Mouse (Mus musculus) kidney, adult 2 months (tissue): ENCODE data around the gene Dnal4. TPM values are rescaled to one million over a fixed set of nuclear protein-coding genes. Genes with fewer than 3 reads are reported as not detected.
"Not testable (repeated sequence)": the region's sequence is repeated elsewhere in the genome, so short reads cannot be mapped to it uniquely, and the experiment has no call there.

Source experiments
- DNase-seq: peaks from one replicate; pipeline ENCODE4 v3.0.0; 2021
- H3K27ac ChIP-seq: fragments of 200-500 bp; 2 replicates; pipeline ENCODE4 v1.5.1; 2012; ENCODE audit warnings: low read depth, low read length, control low read depth, inconsistent platforms; ENCODE audit not compliant: insufficient read depth
- H3K27me3 ChIP-seq: fragments of 200-500 bp; replicated peaks from 2 replicates; pipeline ENCODE4 v1.6.1; 2012; ENCODE audit warnings: mild to moderate bottlenecking, moderate library complexity, low read length, inconsistent platforms; ENCODE audit not compliant: control insufficient read depth, insufficient read depth
- H3K36me3 ChIP-seq: fragments of 200-500 bp; 2 replicates; pipeline ENCODE4 v1.6.1; 2012; ENCODE audit warnings: mild to moderate bottlenecking, moderate library complexity, low read length, inconsistent platforms; ENCODE audit not compliant: control insufficient read depth, insufficient read depth
- H3K4me1 ChIP-seq: fragments of 200-500 bp; 2 replicates; pipeline ENCODE4 v1.6.1; 2011; ENCODE audit warnings: low read length; ENCODE audit not compliant: control insufficient read depth, insufficient read depth
- H3K4me3 ChIP-seq: fragments of 200-500 bp; 2 replicates; pipeline ENCODE4 v1.5.1; 2011; ENCODE audit warnings: mild to moderate bottlenecking, low read depth, low read length, control low read depth; ENCODE audit not compliant: insufficient read depth
- CTCF ChIP-seq: fragments of 200-500 bp; conservative IDR thresholded peaks from 2 replicates; pipeline ENCODE4 v1.5.1; 2011; ENCODE audit warnings: low read depth, mild to moderate bottlenecking, control low read depth, low read length, moderate library complexity, mixed read lengths; ENCODE audit not compliant: insufficient read depth, insufficient read length
- POLR2A ChIP-seq: fragments of 200-500 bp; IDR thresholded peaks from one replicate; pipeline ENCODE4 v1.6.1; 2011; ENCODE audit warnings: low read depth, low read length, control low read depth
- whole genome bisulfite sequencing: fragments of 180-500 bp; shearing (Covaris S2); methylation state at CpG from one replicate; pipeline ENCODE4 v1.1.7; 2018; 5-methylcytosine and 5-hydroxymethylcytosine counted together
- polyA plus RNA-seq: library from polyadenylated mRNA; depleted of rRNA; stranded (reverse); fragments of >200 nt; gene quantifications from 2 replicates; pipeline ENCODE4 v1.2.3, GENCODE M21; 2012

The Dnal4 gene
- polyA plus RNA-seq, 1 experiment = 54.3 TPM

- WGBS = 95% methylated on average over 4 of the region's 4 CpGs
These were observed 40.7 kb upstream of the Dnal4 start for GRCm38 (mm10) chr15:79818325-79818724.

GRCm38 (mm10) chr15:79813666-79814258 is 36.1 kb upstream of the Dnal4 start:
- Histone ChIP-seq H3K36me3 (no peaks in the 10 kb centered on the region), H3K4me1 (no peaks in the 10 kb centered on the region), H3K27ac (no peak overlapping the region), H3K27me3 (no peaks in the 10 kb centered on the region), H3K4me3 (no peak overlapping the region)
- WGBS = 42% methylated on average over 8 of the region's 8 CpGs
- no peak for TF ChIP-seq POLR2A
- no peak for TF ChIP-seq CTCF
- DNase-seq = no peak

More at GRCm38 (mm10) chr15:79818325-79818724, 40.7 kb upstream of the Dnal4 start:
- H3K27me3 ChIP-seq = no peaks in the 10 kb centered on the region
- no peak overlapping the region for H3K4me3 ChIP-seq
- H3K4me1 ChIP-seq = no peaks in the 10 kb centered on the region
- no peaks in the 10 kb centered on the region for H3K36me3 ChIP-seq
- TF ChIP-seq CTCF (0 out of 2 replicates have a peak, but pooled peaks have one; percentile 11), POLR2A (no peak)
- no peak overlapping the region for H3K27ac ChIP-seq
- no peak for DNase-seq

- H3K4me3 ChIP-seq, H3K27ac ChIP-seq, DNase-seq, H3K27me3 ChIP-seq, H3K4me1 ChIP-seq, H3K36me3 ChIP-seq: not testable (repeated sequence)
- 69% methylated on average over 2 of the region's 2 CpGs for WGBS
These were observed 35.2 kb upstream of the Dnal4 start for GRCm38 (mm10) chr15:79812840-79813239.

- WGBS = 71% methylated on average over 4 of the region's 4 CpGs
- H3K27ac ChIP-seq = no peak overlapping the region
- H3K27me3 ChIP-seq = no peaks in the 10 kb centered on the region
- no peaks in the 10 kb centered on the region for H3K36me3 ChIP-seq
- DNase-seq = no peak
- TF ChIP-seq CTCF (no peak), POLR2A (no peak)
- no peak overlapping the region for H3K4me3 ChIP-seq
- no peaks in the 10 kb centered on the region for H3K4me1 ChIP-seq
These were observed 33.3 kb upstream of the Dnal4 start for GRCm38 (mm10) chr15:79810997-79811396.

GRCm38 (mm10) chr15:79810061-79810460 is 32.4 kb upstream of the Dnal4 start:
- Histone ChIP-seq H3K27me3 (no peaks in the 10 kb centered on the region), H3K4me3 (no peak overlapping the region), H3K27ac (no peak overlapping the region), H3K4me1 (no peaks in the 10 kb centered on the region), H3K36me3 (no peaks in the 10 kb centered on the region)
- TF ChIP-seq POLR2A (no peak), CTCF (no peak)
- 55% methylated on average over 3 of the region's 3 CpGs for WGBS
- DNase-seq = no peak

GRCm38 (mm10) chr15:79808658-79809057 is 31.0 kb upstream of the Dnal4 start:
- H3K36me3 ChIP-seq = no peaks in the 10 kb centered on the region
- 69% methylated on average over 5 of the region's 5 CpGs for WGBS
- 0 out of 2 replicates have a peak, but pooled peaks cover 2% of the 10 kb centered on the region for H3K27me3 ChIP-seq
- no peak for TF ChIP-seq CTCF
- TF ChIP-seq POLR2A = no peak
- H3K4me1 ChIP-seq = no peaks in the 10 kb centered on the region
- no peak overlapping the region for H3K27ac ChIP-seq
- DNase-seq = no peak
- no peak overlapping the region for H3K4me3 ChIP-seq

GRCm38 (mm10) chr15:79808114-79808513 is 30.5 kb upstream of the Dnal4 start:
- TF ChIP-seq CTCF = peak; percentile 86
- TF ChIP-seq POLR2A = no peak
- H3K27ac ChIP-seq = no peak overlapping the region
- WGBS = 29% methylated on average over 5 of the region's 5 CpGs
- no peak overlapping the region for H3K4me3 ChIP-seq
- no peaks in the 10 kb centered on the region for H3K4me1 ChIP-seq
- peak; percentile 53 for DNase-seq
- 0 out of 2 replicates have a peak, but pooled peaks cover 2% of the 10 kb centered on the region for H3K27me3 ChIP-seq
- no peaks in the 10 kb centered on the region for H3K36me3 ChIP-seq
